Mouse (Mus musculus) bone marrow macrophage, adult 2 months (primary cell): ENCODE measurements around the gene Cenpm. TPM values are rescaled to one million over a fixed set of nuclear protein-coding genes. Genes with fewer than 3 reads are reported as not detected.

ENCODE experiments used
- H3K27ac ChIP-seq: 2 replicates; pipeline ENCODE4 v1.5.1; 2012; ENCODE audit warnings: low read depth, low read length; ENCODE audit not compliant: insufficient read depth
- H3K4me1 ChIP-seq: 2 replicates; pipeline ENCODE4 v1.6.1; 2012; ENCODE audit warnings: low read length; ENCODE audit not compliant: control insufficient read depth, insufficient read depth
- H3K4me3 ChIP-seq: 2 replicates; pipeline ENCODE4 v1.5.1; 2012; ENCODE audit warnings: mild to moderate bottlenecking, low read length, moderate library complexity; ENCODE audit not compliant: insufficient read depth
- CTCF ChIP-seq: IDR thresholded peaks from 2 replicates; pipeline ENCODE4 v1.5.1; 2012; ENCODE audit warnings: low read depth, mild to moderate bottlenecking, low read length, moderate library complexity
- POLR2A ChIP-seq: IDR thresholded peaks from 2 replicates; pipeline ENCODE4 v1.6.1; 2012; ENCODE audit warnings: mild to moderate bottlenecking, low read depth, low read length, borderline replicate concordance
- polyA plus RNA-seq: library from polyadenylated mRNA; stranded (reverse); fragments of >200 nt; gene quantifications from 2 replicates; pipeline ENCODE4 v1.2.4, GENCODE M21; 2012; ENCODE audit not compliant: missing spikeins, insufficient read depth, insufficient read length

Cenpm gene
- polyA plus RNA-seq, 1 experiment = 10.2 TPM

GRCm38 (mm10) chr15:82208307-82208706, 36.2 kb downstream of the Cenpm start:
- Histone ChIP-seq H3K4me1 (no peaks in the 10 kb centered on the region), H3K4me3 (no peak overlapping the region), H3K27ac (no peak overlapping the region)
- TF ChIP-seq CTCF (no peak), POLR2A (no peak)

- H3K27ac ChIP-seq = no peak overlapping the region
- no peaks in the 10 kb centered on the region for H3K4me1 ChIP-seq
- no peak for TF ChIP-seq POLR2A
- no peak for TF ChIP-seq CTCF
- no peak overlapping the region for H3K4me3 ChIP-seq
Observed at GRCm38 (mm10) chr15:82207504-82208219, 36.9 kb downstream of the Cenpm start.

- no peak overlapping the region for H3K27ac ChIP-seq
- H3K4me1 ChIP-seq = no peaks in the 10 kb centered on the region
- TF ChIP-seq CTCF = no peak
- no peak for TF ChIP-seq POLR2A
- H3K4me3 ChIP-seq = no peak overlapping the region
Observed at GRCm38 (mm10) chr15:82207105-82207459, 37.5 kb downstream of the Cenpm start.

- no peaks in the 10 kb centered on the region for H3K4me1 ChIP-seq
- TF ChIP-seq POLR2A (no peak), CTCF (no peak)
- H3K27ac ChIP-seq = no peak overlapping the region
Observed at GRCm38 (mm10) chr15:82206365-82207104, 38.0 kb downstream of the Cenpm start.

GRCm38 (mm10) chr15:82204680-82205371, 39.7 kb downstream of the Cenpm start:
- no peak overlapping the region for H3K4me3 ChIP-seq
- no peak overlapping the region for H3K27ac ChIP-seq
- no peak for TF ChIP-seq POLR2A
- TF ChIP-seq CTCF = no peak

More at GRCm38 (mm10) chr15:82206365-82207104, 38.0 kb downstream of the Cenpm start:
- H3K4me3 ChIP-seq = no peak overlapping the region

GRCm38 (mm10) chr15:82203611-82204351, 40.8 kb downstream of the Cenpm start:
- H3K4me3 ChIP-seq = no peak overlapping the region
- no peak overlapping the region for H3K27ac ChIP-seq
- TF ChIP-seq POLR2A (no peak), CTCF (no peak)
- H3K4me1 ChIP-seq = no peaks in the 10 kb centered on the region

More at GRCm38 (mm10) chr15:82204680-82205371, 39.7 kb downstream of the Cenpm start:
- no peaks in the 10 kb centered on the region for H3K4me1 ChIP-seq

GRCm38 (mm10) chr15:82203090-82203489, 41.5 kb downstream of the Cenpm start:
- Histone ChIP-seq H3K4me1 (peaks cover 2% of the 10 kb centered on the region), H3K4me3 (no peak overlapping the region), H3K27ac (no peak overlapping the region)
- TF ChIP-seq POLR2A (no peak), CTCF (no peak)

- Histone ChIP-seq H3K4me3 (no peak overlapping the region), H3K27ac (no peak overlapping the region), H3K4me1 (peaks cover 6% of the 10 kb centered on the region)
- TF ChIP-seq POLR2A = no peak
- no peak for TF ChIP-seq CTCF
Observed at GRCm38 (mm10) chr15:82202086-82202485, 42.5 kb downstream of the Cenpm start.

GRCm38 (mm10) chr15:82199546-82199945, 45.0 kb downstream of the Cenpm start:
- Histone ChIP-seq H3K4me3 (no peak overlapping the region), H3K27ac (no peak overlapping the region), H3K4me1 (peaks cover 6% of the 10 kb centered on the region)
- TF ChIP-seq POLR2A = no peak
- no peak for TF ChIP-seq CTCF

GRCm38 (mm10) chr15:82198342-82198741, 46.2 kb downstream of the Cenpm start:
- Histone ChIP-seq H3K4me1 (peaks cover 6% of the 10 kb centered on the region), H3K27ac (no peak overlapping the region), H3K4me3 (no peak overlapping the region)
- TF ChIP-seq POLR2A = no peak
